10 mouse cellular contexts compared by ENCODE assay signal in the genomic region with DNA sequence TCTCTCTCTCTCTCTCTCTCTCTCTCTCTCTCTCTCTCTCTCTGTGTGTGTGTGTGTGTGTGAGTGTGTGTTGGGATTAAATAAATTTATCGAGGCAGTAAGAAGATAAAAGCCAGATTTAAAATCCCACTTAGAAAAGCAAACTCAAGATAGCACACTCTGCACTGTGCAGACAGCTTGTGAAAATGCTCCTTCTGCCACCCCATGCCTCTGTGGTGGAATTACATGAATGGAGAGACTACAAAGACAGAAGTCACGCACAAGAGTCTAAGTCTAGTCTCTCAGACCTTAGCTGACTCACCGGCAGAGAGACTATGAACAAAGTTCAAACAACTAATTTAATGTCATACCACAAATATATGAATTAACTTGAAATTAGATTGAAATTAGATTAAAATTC.
DNase-seq lines count a peak whose midpoint lies in the region; ATAC-seq and TF ChIP-seq lines count a peak whose summit lies in the region.
"Had no signal": no experiment of that assay in that cellular context is flagged by ENCODE, and none has a peak within 500 bp of the region (broad histone marks: within the 10 kb centered on the region; RNA-seq: fewer than 3 reads in every experiment).

No protein-coding gene starts in this region.

- no peaks in the 10 kb centered on the region for H3K27me3 ChIP-seq in hindbrain, embryonic 15.5 days
- H3K27me3 ChIP-seq in hindbrain, embryonic 11.5 days (ENCODE audit: control insufficient read depth, insufficient read depth, low read length): no peaks in the 10 kb centered on the region
- no peaks in the 10 kb centered on the region for H3K27me3 ChIP-seq in lung, embryonic 14.5 days (ENCODE audit: insufficient read depth, low read length)

- H3K4me2 ChIP-seq in hindbrain, embryonic 15.5 days: no peak overlapping the region
- H3K4me2 ChIP-seq in hindbrain, embryonic 11.5 days (replicated peaks; ENCODE audit: low read depth, low read length): no peak overlapping the region
- no peak overlapping the region for H3K4me2 ChIP-seq in lung, embryonic 14.5 days

- no peak overlapping the region for H3K9ac ChIP-seq in hindbrain, embryonic 15.5 days
- H3K9ac ChIP-seq in hindbrain, embryonic 11.5 days (ENCODE audit: low read depth, low read length): no peak overlapping the region
- H3K9ac ChIP-seq in lung, embryonic 14.5 days: no peak overlapping the region
- H3K9ac ChIP-seq: liver, embryonic 14.5 days had no signal

- no peak overlapping the region for H3K4me3 ChIP-seq in hindbrain, embryonic 15.5 days
- no peak overlapping the region for H3K4me3 ChIP-seq in hindbrain, embryonic 11.5 days (ENCODE audit: low read depth, low read length)
- H3K4me3 ChIP-seq in lung, embryonic 14.5 days (ENCODE audit: low read depth, low read length): no peak overlapping the region

- ATAC-seq in hindbrain, embryonic 15.5 days (ENCODE audit: low FRiP score, low read depth): peak; percentile 74; the same call in 1 of the 2 replicates
- ATAC-seq in hindbrain, embryonic 11.5 days (ENCODE audit: low FRiP score): no peak
- ATAC-seq in lung, embryonic 14.5 days (ENCODE audit: insufficient read depth): no peak

- peak; percentile 38 for TF ChIP-seq CTCF in lung, embryonic 14.5 days (IDR thresholded peaks at IDR 0.05; ENCODE audit: low read depth)

- H3K27ac ChIP-seq in hindbrain, embryonic 15.5 days (replicated peaks): no peak overlapping the region
- H3K27ac ChIP-seq in hindbrain, embryonic 11.5 days (ENCODE audit: low read depth, low read length): no peak overlapping the region
- H3K27ac ChIP-seq in lung, embryonic 14.5 days (ENCODE audit: low read depth): no peak overlapping the region
- H3K27ac ChIP-seq: liver, embryonic 14.5 days had no signal

- WGBS in hindbrain, embryonic 15.5 days: 74% methylated on average over 3 of the region's 3 CpGs
- 99% methylated on average over 3 of the region's 3 CpGs for WGBS in hindbrain, embryonic 11.5 days
- 63% methylated on average over 3 of the region's 3 CpGs for WGBS in lung, embryonic 14.5 days

- H3K9me3 ChIP-seq in hindbrain, embryonic 15.5 days: no peaks in the 10 kb centered on the region
- H3K9me3 ChIP-seq in hindbrain, embryonic 11.5 days (ENCODE audit: control insufficient read depth, low read length): no peaks in the 10 kb centered on the region
- no peaks in the 10 kb centered on the region for H3K9me3 ChIP-seq in lung, embryonic 14.5 days (ENCODE audit: low read depth, low read length)

- H3K36me3 ChIP-seq in hindbrain, embryonic 15.5 days: no peaks in the 10 kb centered on the region
- no peaks in the 10 kb centered on the region for H3K36me3 ChIP-seq in hindbrain, embryonic 11.5 days (ENCODE audit: control insufficient read depth, insufficient read depth, low read length)
- no peaks in the 10 kb centered on the region for H3K36me3 ChIP-seq in lung, embryonic 14.5 days (ENCODE audit: insufficient read depth)

- H3K4me1 ChIP-seq in hindbrain, embryonic 15.5 days (replicated peaks): no peaks in the 10 kb centered on the region
- no peaks in the 10 kb centered on the region for H3K4me1 ChIP-seq in hindbrain, embryonic 11.5 days (replicated peaks; ENCODE audit: control insufficient read depth, insufficient read depth, low read length)
- H3K4me1 ChIP-seq in lung, embryonic 14.5 days (ENCODE audit: insufficient read depth): no peaks in the 10 kb centered on the region

- DNase-seq in adrenal gland, postnatal 36 days: peak; percentile 38 to 54
- no peak for DNase-seq in adrenal gland, adult 18-20 months (ENCODE audit: low spot score in 2 of 2)
- no peak for DNase-seq in hindbrain, embryonic 11.5 days (ENCODE audit: low spot score)
- DNase-seq in lung, embryonic 14.5 days: peak; percentile 27
- no peak for DNase-seq in lung, postnatal 14 days
- peak; percentile 64 to 79 for DNase-seq in right cerebral cortex, postnatal 10 days (ENCODE audit: low spot score in 2 of 2)
- DNase-seq in spleen, postnatal 10 days (ENCODE audit: low spot score in 2 of 2): no peak
- DNase-seq: B cell, adult 2 months had no signal

Comparison
In these comparisons a context has a peak if more than half of its experiments do, and no peak if none do; other contexts are left out.
1. DNase-seq: peak in adrenal gland, postnatal 36 days (2 of 2), lung, embryonic 14.5 days (single experiment) and right cerebral cortex, postnatal 10 days (2 of 2); none in adrenal gland, adult 18-20 months (0 of 2), hindbrain, embryonic 11.5 days (single experiment), lung, postnatal 14 days (single experiment) and spleen, postnatal 10 days (0 of 2).